Mouse (Mus musculus) fat pad, adult 2 months (tissue): ENCODE measurements at regions not wholly inside any gene's neighbourhood (a gene's known extent, or its start where the extent isn't known, plus 50 kb on each side); places are given as distances from the start of the nearest gene placed in this dataset.

Experiments used
- DNase-seq: peaks from one replicate; pipeline ENCODE4 v3.0.0-alpha.2; 2011; ENCODE audit warnings: low read depth, low spot score; ENCODE audit errors: extremely low read depth

GRCm38 (mm10) chr2:9791970-9792369, 89.1 kb upstream of the 4930412O13Rik start:
- DNase-seq, result no peak

DNA sequence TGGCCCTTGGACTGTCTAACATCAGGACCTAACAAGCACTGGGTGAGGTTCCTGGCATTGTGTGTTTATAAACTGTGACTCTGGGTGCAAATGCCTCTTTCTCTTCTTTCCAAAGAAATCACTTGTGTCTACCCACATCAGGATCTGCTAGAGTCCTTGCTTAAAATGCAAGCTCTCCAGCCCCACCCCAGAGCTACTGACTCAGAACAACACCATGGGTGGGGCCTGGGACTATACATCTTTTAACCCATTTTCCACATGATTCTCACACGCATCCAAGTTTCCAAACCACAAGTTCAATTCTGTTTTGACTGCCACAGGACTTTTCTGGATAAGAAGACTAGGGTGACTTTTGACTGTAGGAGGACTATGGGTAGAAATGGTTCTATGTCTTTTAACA, 88.7 kb upstream of the 4930412O13Rik start:
- DNase-seq, result no peak

DNA sequence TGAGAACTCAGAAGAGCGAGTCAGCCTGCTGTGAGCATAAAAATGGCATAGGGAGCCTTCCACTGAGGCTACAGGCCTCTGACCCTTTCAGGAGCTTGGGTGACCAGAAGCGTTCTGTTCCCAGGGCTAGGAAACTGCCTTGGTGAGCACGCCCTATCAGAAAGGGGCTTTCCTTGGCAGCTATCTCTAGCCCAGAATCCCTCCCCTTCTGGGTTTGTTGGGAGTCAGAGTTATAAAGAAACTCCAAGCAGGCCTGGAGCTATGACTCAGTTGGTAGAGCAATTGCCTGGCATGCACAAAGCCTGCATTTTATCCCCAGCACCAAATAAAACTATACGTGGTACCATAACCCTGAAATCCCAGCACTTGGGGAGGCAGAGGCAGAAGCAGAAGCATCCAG, 85.7 kb upstream of the 4930412O13Rik start:
- DNase-seq, result no peak

DNA sequence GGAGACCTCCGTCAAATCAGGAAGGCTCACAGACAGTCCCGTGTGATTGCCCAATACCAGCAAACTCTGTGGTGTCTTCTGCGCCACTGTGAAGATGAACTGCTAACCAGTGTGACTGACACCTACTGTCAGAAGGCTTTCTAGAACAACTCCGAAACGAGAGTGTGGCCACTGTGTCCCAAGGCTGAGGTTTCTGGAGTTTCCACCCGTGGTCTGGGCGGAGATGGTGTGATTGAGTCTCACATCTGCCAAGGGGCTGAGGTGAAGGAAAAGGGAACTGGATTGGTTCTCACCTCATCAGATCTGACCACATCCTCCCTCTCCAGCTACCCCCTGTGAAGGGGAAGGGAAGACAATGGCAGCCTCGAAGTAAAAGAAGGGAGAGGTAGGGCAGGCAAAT, 79.6 kb upstream of the 4930412O13Rik start:
- DNase-seq, result no peak

GRCm38 (mm10) chr2:9804306-9804705, 76.7 kb upstream of the 4930412O13Rik start:
- no peak for DNase-seq

DNA sequence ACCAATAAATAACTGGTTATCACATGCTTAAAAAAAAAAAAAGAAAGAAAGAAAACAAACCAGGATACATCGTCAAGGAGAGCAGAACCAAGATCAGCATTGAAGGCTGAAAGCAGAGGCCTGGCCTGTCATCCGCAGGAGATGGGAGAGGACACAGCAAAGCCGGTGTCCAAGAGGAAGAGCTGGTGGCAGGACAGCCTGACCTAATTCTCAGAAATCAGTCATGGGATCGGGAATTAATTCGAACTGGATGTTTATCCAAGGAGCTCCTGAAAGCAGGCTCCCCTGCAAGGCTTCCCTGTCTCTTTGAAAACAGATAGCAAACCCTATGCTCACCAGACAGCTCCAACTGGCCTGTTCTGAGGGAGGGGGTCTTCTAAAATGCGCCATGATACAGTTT, 75.5 kb upstream of the 4930412O13Rik start:
- DNase-seq, result no peak
